Mouse (Mus musculus) hematopoietic stem cell, adult 5-6 weeks (primary cell): Measurements from ENCODE around the gene Actr2. TPM values are rescaled to one million over a fixed set of nuclear protein-coding genes. Genes with fewer than 3 reads are reported as not detected.
A peak's percentile ranks its signal among the peaks of the same experiment; 100 is the strongest.
"Not testable (repeated sequence)": the region's sequence is repeated elsewhere in the genome, so short reads cannot be mapped to it uniquely, and the experiment has no call there.

Source experiments
- ATAC-seq, 2 experiments: fragments of 125-278 bp in 1 of 2; replicated peaks in 1 of 2; 2 replicates each; pipeline ENCODE4 v1.8.0; 2016 to 2017; ENCODE audit warnings: inconsistent platforms in 2 of 2, mild to moderate bottlenecking in 2 of 2, moderate number of reproducible peaks in 2 of 2, low read depth in 1 of 2, moderate TSS enrichment in 1 of 2; ENCODE audit not compliant: low FRiP score in 2 of 2, poor library complexity in 2 of 2, severe bottlenecking in 2 of 2, insufficient read depth in 1 of 2, low TSS enrichment in 1 of 2
- total RNA-seq: library from RNA; stranded (forward); fragments of 172-1452, 232-1000 nt; gene quantifications from 2 replicates; pipeline ENCODE4 v1.2.3, GENCODE M21; 2017

Actr2 gene
- total RNA-seq, 1 experiment from 2014 or later = 251 TPM

DNA sequence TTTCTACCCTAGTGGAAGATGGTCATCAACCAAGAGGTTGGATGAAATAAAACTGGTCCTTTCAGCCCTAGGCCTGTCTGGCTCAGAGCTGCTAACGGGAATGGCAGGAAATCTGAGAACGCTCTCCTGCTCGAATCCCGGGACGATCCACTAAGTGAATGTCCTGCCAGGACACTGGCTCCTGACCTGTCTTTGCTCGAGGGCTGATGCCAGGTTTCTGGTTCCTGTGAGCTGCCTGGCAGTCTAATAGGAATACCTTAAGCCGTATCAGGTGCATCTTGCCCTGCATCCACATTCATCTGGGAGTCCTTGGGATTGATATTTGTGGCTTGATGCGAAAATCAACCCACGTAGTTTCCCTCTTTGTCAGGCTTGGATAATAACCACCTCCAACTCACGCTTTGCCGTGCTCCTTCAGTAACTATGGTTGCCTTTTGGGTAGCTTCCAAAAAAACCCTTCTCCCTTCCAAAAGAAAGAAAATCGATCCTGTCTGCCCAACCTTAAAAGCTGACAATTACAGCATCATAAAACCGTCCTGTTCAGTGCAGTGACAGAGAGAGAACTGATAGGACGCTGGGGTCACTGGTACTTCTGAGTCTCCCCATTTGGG lies 78.3 kb downstream of the Actr2 start:
- no peak for ATAC-seq

GRCm38 (mm10) chr11:20033541-20034160 lies 79.1 kb downstream of the Actr2 start:
- no peak for ATAC-seq

DNA sequence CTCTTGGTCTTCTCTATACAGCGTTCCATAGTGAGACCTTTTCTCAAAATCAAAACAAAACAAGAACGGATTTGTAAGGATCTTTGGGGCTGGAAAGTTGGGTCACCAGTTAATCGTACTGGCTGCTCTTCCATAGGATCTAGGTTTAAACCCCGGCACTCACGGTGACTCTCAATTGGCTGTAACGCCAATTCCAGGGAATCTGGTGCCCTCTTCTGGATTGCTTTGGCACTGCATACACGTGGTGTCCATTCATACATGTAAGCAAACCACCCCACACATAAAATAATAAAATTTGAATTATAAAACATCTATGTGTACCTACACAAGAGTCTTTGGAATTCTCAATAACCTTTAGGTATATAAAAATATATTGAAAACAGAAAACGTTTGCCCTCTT lies 81.2 kb downstream of the Actr2 start:
- peak in 1 of 2 experiments; percentile 56; a peak in 1 of 4 replicates for ATAC-seq

GRCm38 (mm10) chr11:20030973-20031372 lies 81.7 kb downstream of the Actr2 start:
- ATAC-seq = not testable (repeated sequence)

DNA sequence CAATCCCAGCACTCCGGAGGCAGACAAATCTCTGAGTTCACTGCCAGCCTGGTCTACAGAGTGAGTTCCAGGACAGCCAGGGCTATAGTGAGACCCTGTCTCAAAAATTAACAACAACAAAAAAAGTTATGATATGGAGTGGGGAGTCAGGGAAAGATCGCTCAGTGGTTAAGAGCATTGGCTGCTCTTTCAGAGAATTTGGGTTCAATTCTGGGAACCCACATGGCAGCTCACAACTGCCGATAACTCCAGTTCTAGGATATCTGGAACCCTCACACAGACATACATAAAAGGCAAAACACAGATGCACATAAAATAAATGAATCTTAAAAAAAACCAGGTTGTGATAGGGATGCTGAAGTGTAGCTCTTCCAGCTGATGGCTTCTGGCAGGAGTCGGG lies 83.7 kb downstream of the Actr2 start:
- no peak for ATAC-seq

GRCm38 (mm10) chr11:20028396-20028795 lies 84.3 kb downstream of the Actr2 start:
- no peak for ATAC-seq

DNA sequence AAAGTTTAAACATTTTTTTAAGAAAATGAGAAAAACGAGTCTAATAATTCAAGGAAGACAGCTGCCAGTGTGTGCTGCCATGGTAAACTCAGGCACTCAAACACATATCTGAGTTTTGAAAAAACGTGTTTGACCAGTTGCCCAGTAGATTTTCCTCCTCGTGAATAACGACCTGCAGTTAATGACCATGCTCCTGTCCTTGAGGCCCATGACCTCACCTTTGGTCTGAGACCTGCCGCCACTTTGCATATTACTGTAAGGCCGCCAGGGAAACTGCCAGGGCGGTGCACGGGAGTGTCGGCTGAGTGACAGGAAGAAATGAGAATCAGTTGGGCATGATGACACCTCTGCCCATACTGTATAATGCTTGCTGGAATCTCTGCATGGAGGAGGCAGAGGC lies 85.0 kb downstream of the Actr2 start:
- ATAC-seq = no peak

GRCm38 (mm10) chr11:20025899-20026298 lies 86.8 kb downstream of the Actr2 start:
- ATAC-seq = no peak

DNA sequence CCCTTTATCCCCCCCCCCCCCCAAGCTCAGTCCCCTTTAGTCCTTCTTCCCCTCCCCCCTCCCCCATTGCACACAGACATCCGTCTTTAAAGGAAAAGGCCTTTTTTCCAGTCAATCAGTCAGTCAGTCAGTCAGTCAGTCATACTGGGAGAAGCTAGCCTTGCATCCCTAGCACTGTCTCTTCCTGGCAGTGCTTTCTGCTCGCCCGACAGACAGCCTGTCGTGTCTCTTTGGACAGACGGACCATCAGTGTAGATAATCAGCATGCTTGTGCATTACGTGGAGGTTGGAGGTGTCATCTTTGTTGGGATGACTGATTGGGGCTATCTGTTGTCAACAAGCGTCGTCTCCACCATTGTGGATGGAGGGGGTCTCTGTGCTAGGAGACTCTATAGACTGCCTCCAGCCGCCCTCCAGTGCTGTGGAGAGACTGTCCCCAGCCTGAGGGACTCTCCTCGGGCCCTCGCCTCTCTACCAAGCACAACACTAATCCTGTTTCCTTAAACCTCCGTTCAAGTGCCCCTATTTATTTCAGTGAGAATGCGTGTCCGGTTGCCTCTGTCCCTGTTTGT lies 89.7 kb downstream of the Actr2 start:
- ATAC-seq = no peak

GRCm38 (mm10) chr11:20022462-20022861 lies 90.3 kb downstream of the Actr2 start:
- ATAC-seq = peak in 1 of 2 experiments; percentile 25; a peak in 1 of 4 replicates

GRCm38 (mm10) chr11:20020720-20021119 lies 92.0 kb downstream of the Actr2 start:
- no peak for ATAC-seq

DNA sequence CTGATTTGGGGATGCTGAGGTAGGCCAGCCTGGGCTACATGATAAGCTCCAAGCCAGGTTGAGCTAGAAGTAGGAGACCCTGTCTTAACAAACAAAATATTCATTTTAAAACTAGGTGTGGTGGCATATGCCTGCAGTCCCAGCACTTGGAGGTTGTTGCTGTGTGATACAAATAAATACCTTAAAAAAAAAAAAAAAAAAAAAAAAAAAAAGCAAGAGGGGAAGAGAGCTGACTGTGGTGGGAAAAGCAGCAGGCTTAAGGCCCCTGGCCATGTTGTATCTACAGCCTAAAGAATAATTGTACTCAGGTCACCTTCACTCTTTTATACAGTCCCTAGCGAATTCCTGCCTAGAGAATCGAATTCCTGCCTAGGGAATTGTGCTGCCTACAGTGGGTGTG lies 93.8 kb downstream of the Actr2 start:
- no peak for ATAC-seq

- ATAC-seq = no peak
Measured at GRCm38 (mm10) chr11:20017937-20018336, 94.8 kb downstream of the Actr2 start.

GRCm38 (mm10) chr11:20013366-20013765 lies 99.3 kb downstream of the Actr2 start:
- no peak for ATAC-seq

Other genes with a start within 250 kb of the Actr2 start
- gene Spred2, start 188.5 kb downstream of the Actr2 start, total RNA-seq = 4.9 and 11.3 TPM in 2 replicates
- 88.4 and 111 TPM in 2 replicates for gene Rab1a, start 88.5 kb upstream of the Actr2 start, total RNA-seq
- gene Cep68, start 136.5 kb upstream of the Actr2 start, total RNA-seq = 58.3 and 65.7 TPM in 2 replicates
- 0.13 and 0.99 TPM in 2 replicates for gene Slc1a4, start 219.8 kb upstream of the Actr2 start, total RNA-seq